Mouse (Mus musculus) thymus, postnatal 25 days (tissue): ENCODE results near the gene Cdnf.
A peak's percentile ranks its signal among the peaks of the same experiment; 100 is the strongest.

Experiments used
- DNase-seq: peaks from one replicate; pipeline ENCODE4 v3.0.0; 2022

Gene Cdnf

DNA sequence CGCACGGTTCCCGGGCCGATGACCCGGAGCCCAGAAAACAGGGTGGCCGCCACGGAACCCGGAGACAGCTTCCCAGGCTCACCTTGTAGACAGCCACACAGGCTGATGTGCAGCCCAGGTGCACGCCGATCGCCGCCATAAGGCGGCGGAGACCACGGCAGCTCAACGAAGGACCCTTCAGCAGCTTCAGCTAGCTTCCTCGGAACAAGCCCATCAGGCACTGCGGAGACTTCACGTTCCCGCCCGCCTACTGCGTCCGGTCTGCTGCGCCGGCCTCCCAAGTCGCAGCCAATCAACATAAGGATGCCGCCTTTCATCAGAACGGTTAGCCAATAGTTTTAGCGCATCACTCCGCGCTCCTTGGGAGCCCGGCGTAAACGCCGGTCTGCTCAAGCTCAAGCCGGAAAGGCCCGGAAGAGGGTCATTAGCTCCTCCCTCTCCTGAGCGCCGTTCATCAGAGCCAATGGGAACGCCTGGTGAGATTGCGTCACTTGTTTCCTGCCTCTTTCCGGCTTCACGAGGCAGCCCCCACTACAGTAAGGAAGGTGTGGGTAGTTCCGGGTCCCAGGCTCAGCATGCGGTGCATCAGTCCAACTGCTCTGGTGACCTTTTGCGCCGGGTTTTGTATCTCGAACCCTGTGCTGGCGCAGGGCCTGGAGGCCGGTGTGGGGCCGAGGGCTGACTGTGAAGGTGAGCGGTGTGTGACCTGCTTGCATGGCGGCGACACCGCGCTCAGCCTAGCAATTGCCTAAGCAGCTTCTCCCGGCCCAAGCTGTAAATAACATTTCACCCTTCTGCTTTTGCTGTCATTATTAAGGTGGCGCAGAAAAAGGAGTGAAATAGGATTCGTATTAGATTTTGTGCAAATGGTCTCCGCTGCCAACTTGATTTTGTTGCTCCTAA, at the start of gene Cdnf, which contains the start of the genes Gm45902 and Hspa14:
Gene Cdnf, plus strand, starts transcription at position 479 of the 903 bp plus-strand sequence.
Gene Gm45902, minus strand, starts transcription at position 239 of the 903 bp plus-strand sequence.
Gene Hspa14, minus strand, starts transcription at position 263 of the 903 bp plus-strand sequence.
- peak; percentile 96 for DNase-seq

DNA sequence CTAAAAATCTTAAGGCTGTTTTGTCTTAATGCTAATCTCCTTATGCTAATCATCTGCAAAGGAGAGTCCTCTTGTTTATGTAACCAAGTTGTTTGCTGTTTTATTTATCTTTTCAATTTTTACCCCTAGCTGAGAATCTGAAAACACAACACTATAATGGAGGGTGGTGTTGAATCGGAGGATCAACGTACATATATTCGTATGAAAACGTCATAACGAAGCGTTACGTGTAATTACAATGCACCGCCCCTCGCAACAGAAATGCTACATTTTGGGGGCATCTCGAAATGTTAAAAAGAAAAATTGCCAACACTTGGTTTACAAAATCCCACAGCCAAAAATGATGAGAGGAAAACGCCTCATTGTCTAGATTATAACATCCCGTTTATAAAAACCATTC, 38.9 kb upstream of the Cdnf start:
- no peak for DNase-seq

DNA sequence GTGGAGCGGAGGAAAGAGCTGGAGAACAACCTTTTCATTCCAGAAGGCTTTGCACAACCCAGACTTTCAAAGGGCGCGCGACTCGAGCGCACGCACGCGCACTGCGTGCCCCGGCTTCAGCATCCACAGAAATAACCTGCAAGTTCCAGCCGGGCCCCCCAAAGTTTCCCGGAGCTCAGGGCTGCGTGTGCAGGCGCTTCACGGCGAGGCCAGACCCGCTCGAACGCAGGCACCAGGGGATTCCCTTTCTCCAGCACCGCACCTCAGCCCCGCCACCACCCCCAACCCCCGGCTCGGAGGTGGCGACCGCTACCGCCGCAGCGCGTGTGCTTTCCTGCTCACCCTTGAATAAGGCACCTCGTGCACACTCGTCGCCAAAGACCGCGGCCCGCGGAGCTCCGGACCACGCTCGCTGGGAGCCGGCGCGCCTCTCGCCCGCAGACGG, 38.4 kb upstream of the Cdnf start:
- peak; percentile 60 for DNase-seq

DNA sequence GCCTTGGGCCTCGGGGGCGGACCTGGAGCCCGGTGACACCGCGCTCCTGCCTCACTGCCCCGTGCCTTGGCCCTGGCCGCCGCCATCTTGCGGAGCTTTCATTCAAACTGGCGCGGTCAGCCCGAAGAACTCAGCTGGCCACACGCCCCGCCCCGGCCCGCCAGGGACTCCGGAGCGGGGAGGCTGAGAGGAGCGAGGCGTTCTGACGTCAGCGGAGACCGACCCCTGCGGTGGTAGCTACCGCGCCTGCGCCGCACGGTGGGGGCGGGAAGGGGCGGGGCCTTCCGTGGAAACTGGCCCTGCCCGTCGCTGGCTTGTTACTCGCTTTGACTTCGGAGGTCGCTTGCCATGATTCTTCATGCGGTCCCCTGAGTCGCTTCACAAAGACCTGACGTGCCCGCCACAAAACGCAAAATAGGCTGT, 38.0 kb upstream of the Cdnf start, which contains the start of gene Suv39h2:
Gene Suv39h2, minus strand, starts transcription at position 171 of the 423 bp plus-strand sequence.
- peak; percentile 98 for DNase-seq

DNA sequence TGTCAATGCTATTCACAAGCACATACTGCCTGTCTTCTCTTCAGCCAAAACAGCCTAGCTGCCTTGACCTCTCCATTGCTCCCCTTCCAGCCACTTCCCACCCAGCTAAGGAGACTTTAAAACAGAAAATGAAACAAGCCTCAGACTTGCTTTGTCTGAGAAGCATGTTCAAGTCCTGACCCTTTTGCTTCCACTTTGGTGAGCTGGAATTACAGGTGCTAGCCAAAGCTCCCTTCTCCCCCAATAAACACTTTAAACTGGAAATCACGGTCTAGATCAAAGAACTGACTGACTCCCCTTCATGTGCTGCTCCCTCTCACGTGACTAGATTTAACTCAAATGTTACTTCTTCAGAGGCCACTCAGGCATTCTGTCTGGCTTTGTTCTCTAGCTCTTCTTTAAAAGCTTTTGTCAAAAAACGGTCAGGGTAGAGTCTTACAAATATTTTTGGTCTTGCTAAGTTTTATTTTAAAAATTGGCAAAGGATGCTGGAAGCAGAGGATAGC, 37.0 kb upstream of the Cdnf start:
- DNase-seq = peak; percentile 14

DNA sequence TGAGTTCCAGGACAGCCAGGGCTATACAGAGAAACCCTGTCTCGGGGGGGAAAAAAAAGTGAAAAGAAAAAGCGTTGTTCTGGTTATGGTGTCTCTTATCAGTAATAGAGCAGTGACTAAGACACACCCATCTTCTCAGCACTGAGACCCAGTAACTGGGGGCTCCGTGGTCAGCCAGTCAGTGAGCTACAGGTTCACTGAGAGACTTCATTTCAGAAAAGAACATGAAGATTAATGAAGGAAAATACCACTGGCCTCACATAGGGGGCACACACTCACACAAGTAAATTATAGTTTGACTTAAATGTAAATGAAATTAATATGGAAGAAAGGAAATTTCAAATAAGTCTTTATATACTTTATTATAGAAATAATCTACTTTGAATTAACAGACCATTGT, 32.6 kb upstream of the Cdnf start:
- no peak for DNase-seq

DNA sequence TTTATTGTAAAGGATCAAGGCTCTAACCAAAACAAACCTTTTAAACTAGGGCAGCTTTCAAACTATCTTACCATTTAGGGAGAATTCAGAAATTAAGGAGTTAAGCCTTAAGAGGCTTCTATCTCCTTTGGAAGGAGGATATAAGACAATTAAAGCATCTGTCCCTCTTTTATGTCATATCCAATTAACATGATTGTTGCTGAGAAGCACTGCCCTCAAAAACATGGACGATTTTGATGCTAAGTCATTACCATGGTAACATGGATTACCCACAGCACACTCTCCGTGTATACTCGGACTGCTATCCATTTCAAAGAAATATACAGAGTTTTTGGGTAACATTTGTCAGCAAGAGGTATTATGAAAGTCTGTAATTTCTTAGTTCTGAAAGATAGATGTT, 23.0 kb upstream of the Cdnf start:
- DNase-seq = no peak

DNA sequence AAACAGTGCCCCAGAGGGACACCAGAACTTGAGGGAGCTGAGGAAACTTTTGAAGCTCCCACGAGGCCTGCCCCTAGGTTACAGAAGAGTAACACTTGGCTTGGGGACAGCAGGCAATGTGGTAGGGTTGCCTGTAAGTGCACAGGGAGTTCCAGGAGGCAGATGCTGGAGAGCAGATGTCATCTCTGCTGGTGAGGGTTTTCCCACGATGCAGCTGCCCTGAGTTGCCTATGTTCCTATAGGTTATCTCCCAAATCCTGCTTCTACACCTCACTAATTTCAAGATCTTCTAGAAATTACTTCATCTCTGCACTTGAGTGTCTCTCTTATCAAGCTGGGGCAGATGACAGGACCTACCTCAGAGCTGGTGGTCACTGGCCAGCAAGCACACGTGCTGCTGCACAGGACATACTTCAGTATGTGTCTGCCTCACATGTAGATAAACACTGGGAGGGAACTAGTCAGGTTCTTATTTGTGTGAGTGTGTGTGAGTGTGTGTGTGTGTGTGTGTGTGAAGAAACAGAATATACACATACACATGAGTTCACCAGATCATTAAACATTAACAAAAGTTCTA, 18.9 kb upstream of the Cdnf start:
- DNase-seq = no peak

DNA sequence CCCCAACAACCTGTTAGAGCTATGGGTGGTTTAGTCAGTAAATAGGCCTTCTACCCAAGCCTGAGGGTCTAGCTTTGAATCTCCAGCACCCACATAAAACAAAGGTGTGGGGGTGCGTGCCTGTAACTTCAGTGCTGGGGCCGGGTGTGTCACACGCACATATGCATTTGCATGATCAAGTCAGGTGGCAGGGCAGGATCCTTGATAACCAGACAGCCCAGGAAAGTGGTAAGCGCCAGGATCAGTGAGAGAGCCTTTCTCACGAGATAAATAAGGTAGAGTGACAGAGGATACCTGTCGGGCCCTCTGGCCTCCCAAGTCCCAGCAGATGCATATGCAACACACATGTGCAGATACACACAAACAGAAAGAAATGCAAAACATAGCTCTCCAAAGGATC, 13.3 kb upstream of the Cdnf start:
- DNase-seq = no peak

DNA sequence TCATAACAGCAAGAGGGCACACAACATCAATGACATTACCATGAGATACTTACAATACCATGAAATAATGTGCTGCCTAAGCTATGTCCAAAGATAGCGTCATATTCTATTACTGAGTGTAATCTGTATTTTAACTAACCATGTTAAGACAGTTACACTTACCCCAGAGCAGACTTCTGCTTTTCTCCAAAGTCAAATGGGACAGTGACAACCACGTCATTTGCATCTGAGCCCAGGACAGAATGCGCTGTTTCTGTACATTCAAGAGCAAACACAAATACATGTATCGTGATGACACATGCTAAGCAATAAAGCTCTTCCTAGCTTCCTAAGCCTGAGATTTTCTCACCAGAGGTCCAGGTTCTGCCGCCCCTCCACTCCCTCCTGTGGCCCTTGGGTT, 11.9 kb upstream of the Cdnf start:
- no peak for DNase-seq

DNA sequence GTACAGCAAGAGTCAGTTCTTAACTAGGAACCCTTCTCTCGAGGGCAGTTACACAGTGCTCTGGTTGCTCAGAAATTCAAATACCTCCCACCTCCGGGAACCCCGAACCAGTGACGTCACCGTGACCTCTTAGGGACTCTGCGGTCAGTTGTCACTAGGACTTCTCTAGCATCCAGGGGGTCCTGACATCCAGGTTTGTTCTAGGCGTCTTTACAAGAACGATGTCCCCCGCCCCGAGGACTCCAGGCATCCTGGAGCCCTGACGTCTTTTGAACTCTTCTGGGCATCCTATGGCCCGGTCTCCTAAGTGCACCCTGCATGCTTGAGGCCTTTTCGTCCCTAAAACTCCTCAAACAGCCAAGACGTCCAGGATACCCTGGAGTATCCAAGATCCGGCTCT, 754 bp upstream of the Cdnf start:
- peak; percentile 34 for DNase-seq

DNA sequence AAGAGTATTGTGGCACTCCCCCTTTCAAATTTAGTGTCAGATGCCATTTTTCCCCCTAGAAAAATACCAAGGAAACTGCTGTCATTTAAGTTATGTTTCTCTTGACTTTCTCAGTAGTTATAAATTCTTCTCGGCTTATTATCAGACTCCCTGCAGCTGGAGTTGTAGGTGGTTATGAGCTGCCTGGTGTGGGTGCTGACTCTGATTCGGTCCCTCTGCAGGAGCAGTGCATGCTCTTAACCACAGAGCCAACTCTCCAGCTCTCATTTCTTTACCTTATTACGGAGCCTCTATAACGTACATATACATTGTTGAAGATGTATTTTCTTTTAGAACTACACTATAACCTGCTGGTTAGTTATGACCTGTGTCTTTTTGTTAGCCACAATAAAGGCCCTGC, 9.7 kb downstream of the Cdnf start:
- DNase-seq = no peak

DNA sequence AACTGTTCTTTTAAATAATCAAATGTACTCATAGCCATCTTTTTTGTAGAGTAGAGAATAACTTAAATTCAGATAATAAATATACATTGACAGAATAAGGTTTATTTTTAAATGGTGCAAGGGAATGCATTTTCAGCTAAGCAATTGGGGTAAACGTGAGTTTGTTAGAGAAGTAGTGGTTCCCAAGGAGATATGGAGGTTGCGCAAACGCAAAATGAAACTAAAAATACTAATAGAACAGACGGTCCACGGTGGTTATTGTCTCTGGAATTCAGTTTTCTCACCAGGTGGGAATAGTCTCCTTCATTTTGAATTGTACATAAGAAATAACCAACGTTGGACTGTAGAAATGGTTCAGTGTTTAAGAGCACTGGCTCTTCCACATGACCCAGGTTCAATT, 13.5 kb downstream of the Cdnf start:
- no peak for DNase-seq

DNA sequence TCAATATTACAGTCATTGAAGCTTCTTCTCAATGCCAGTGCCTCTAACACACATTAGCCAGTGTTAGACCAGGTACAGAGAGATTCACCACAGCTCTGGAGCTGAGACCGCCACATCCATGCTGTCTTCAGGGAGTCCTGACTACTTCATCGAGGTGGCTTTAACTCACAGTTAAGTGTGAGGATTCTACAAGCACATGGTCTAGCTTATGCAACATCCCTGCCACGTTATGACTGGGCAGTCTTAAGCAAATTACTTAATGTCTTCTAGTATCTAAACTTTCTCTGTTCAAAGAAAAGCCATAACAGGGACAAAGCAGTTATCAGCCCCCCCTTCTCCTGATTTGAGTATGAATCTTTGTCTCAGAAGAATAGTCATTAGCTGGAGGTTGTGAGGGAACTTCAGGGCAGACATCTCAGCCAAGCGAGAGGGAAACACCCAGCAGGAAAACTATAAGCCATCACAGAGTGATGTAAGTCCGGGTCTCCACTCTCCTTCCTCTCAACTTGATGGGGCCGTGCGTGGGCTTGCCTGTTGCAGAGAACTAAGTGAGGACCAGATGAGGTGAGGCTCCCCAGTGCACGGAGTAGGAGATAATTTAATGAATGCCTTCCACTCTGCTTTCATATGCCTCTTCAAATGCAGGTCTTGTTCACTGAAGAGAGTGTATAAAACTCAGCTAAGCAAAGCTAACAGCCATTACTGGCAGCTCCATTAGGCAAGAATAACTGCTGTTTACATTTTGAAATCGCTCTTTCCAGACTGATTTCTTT, 28.7 kb downstream of the Cdnf start:
- no peak for DNase-seq

DNA sequence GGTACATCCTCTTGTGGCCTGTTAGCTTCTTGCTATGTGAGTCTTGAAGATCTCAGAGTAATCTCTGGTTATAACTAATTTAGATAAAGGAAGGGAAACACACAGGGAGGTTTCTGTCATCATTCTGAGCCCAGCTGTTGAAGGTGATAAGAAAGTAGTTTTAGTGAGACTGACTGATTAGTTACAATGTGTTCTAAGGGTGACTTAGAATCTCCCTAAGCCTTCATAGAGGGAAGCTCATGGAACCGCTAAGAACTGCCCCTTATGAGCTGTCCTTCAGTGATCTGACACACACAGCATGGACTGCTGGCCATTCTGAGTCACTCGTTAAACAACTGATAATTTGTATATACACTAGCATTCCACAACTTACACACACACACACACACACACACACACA, 33.2 kb downstream of the Cdnf start:
- no peak for DNase-seq

DNA sequence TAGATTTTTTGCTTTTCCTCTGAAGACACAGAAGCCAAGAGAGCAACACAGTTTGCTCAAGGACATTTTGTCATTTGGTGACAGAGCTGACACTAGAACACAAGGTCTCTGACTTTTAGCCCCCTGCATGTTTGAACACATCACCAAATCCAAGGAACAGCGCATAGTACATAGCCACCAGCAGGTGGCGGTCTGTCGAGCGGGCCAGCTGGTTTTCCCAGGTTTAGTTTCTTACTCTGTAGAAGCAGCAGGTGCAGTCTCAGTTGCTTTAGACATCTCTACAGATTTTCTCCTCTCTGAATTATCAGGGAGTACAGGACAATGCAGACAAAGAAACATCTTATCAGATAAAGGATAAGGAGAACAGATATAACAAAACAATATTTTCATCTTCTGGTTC, 33.8 kb downstream of the Cdnf start:
- peak; percentile 74 for DNase-seq

DNA sequence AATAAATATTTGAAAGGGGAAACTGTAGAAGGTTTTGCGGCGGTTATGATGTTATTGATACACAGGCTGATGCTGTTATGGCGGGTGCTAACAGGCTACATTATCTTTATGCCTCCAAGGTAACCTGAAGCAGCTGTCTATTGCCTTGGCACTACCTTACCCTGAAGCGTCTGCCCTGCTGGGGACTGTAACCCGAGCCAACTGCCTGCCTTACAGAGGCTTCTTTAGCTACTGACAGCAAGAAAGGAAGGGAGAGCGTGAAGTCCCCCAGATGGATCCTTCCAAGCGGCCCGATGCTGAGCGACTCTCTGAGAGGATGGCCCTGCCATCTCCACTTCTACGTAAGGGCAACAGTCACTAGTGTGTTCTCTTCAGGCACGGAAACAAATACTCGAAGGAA, 57.4 kb downstream of the Cdnf start, which contains the start of gene Fam107b:
Gene Fam107b, plus strand, starts transcription at position 303 of the 400 bp plus-strand sequence.
- no peak for DNase-seq

DNA sequence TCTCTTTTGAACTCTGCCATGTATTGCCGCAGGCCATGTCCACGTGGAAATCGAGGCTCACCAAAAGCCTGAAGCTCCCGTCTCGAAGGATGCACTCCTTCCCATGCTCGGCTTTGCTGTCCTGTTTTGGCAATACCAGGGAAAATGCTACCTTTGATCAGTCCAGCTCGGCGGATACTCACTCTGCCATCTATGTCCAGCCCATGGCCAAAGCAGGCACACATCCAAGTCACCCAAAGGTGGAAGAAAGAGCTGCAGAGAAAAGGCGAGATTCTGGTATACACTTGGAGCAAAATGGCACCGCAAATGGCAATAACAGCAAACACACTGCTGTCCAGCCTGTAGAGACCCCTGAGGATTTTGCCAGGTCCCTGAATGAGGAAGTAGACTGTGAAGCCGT, 57.8 kb downstream of the Cdnf start:
- no peak for DNase-seq

DNA sequence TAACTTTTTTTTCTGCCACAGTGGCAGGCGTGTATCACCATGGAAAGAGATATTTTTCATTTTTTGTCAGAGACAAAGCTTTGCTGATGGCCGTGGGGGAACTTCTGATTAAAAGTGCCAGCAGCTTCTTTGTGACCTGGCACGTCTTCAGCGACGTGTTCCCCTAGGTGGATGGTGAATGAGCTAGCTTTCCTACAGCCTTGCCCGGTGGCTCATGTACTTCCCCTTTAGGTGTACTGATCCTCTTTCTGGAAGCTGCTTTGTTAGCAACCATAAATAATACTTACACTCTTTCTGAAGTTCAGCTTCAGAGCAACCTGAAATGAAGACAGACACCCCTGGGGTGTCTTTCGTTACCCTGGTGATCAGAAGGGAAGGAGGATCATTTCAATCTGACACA, 61.1 kb downstream of the Cdnf start:
- DNase-seq = no peak

DNA sequence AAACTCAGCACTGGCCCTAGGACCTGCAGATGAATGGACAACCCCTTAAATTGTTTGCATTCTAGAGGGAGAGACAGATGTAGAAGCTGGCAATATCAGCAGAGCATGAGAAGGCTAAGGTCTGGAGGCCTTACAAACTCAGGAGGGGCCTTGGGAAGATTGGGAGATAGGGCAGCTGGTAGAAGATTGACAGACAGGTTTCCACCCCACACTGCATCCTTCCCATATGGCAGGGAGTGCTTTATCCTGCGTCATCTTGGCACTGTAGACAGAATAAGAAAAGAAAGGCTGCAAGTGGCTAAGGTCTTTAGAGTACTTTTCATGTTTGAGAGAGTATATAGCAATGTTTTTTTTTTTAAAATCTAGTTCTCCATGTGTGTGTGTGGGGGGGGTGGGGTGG, 62.3 kb downstream of the Cdnf start:
- DNase-seq = no peak
